Mouse (Mus musculus): Measurements from ENCODE around the gene Fam71e1. TPM values are rescaled to one million over a fixed set of nuclear protein-coding genes. Genes with fewer than 3 reads are reported as not detected.

Fam71e1 gene
- polyA plus RNA-seq, 1 experiment from 2014 or later: 11.4 TPM

DNA sequence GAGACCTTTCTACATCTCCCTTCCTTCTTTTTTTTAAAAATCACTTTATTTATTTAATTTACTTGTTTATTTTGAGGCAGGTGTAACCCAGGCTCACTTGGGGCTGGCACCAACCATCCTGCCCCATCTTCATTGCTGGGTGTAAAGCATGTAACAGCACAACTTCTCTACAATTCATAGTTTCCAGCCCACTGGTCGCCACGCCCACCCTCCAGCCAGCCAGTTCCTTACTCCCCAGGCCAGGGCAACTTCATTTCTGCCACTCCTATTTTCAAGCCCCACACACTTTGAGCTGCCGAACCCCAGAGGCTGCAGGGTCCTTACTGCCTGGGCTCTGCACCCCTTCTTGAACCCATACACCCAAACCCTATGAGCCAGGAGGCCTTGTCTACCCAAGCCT, 24.6 kb downstream of the Fam71e1 start:
- Histone ChIP-seq H3K4me2 (replicated peaks; ENCODE audit: low read depth, low read length) (no peak overlapping the region), H3K36me3 (ENCODE audit: insufficient read depth, low read length) (no peaks in the 10 kb centered on the region), H3K27me3 (replicated peaks; ENCODE audit: insufficient read depth, low read length) (0 out of 2 replicates have a peak, but pooled peaks cover 12% of the 10 kb centered on the region), H3K4me3 (ENCODE audit: low read depth, low read length) (no peak overlapping the region), H3K27ac (ENCODE audit: low read length) (no peak overlapping the region), H3K9me3 (ENCODE audit: low read length) (no peaks in the 10 kb centered on the region), H3K4me1 (ENCODE audit: insufficient read depth, low read depth, low read length) (0 out of 2 replicates have a peak, but pooled peaks cover 3% of the 10 kb centered on the region), H3K9ac (replicated peaks; ENCODE audit: low read depth) (no peak overlapping the region)
- no peak for DNase-seq (ENCODE audit: low spot score)
- 66% methylated on average over 3 of the region's 3 CpGs for WGBS
- no peak for TF ChIP-seq CTCF (IDR thresholded peaks at IDR 0.05)
- no peak for TF ChIP-seq EP300 (IDR thresholded peaks at IDR 0.05)
- no peak for ATAC-seq

DNA sequence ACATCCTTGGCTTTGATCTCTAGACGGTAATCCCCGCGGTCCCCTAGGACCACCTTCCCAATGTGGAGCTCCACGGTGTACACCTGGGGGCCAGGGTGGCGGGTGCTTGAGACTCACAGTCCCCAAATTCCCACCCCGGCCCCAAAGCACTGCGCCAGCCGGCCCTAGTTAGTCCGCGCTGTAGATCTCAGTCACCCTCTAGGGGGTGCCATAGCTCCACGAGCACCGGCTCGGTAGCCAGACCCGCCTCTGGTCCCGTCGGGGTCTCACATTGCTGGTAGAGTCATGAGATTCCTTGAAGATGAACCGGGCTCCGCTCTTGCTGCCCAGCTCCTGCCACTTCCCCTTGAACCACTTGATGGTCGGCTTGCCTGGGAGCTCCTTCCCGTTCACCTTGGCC, 25.3 kb downstream of the Fam71e1 start:
- DNase-seq (ENCODE audit: low spot score) (peak; percentile 72), ATAC-seq (peak; percentile 54)
- 4% methylated on average over 20 of the region's 20 CpGs for WGBS
- H3K27me3 ChIP-seq (replicated peaks; ENCODE audit: insufficient read depth, low read length): 0 out of 2 replicates have a peak, but pooled peaks cover 12% of the 10 kb centered on the region
- H3K4me2 ChIP-seq (replicated peaks; ENCODE audit: low read depth, low read length): peak overlapping the region; percentile 32; the same call in 1 of the 2 replicates
- H3K9me3 ChIP-seq (ENCODE audit: low read length): no peaks in the 10 kb centered on the region
- H3K27ac ChIP-seq (ENCODE audit: low read length): no peak overlapping the region
- H3K9ac ChIP-seq (replicated peaks; ENCODE audit: low read depth): no peak overlapping the region
- H3K4me3 ChIP-seq (ENCODE audit: low read depth, low read length): peak overlapping the region; percentile 3; the same call in 1 of the 2 replicates
- H3K4me1 ChIP-seq (ENCODE audit: insufficient read depth, low read depth, low read length): 0 out of 2 replicates have a peak, but pooled peaks cover 3% of the 10 kb centered on the region
- TF ChIP-seq EP300 (IDR thresholded peaks at IDR 0.05) (no peak), CTCF (IDR thresholded peaks at IDR 0.05) (peak; percentile 84)
- no peaks in the 10 kb centered on the region for H3K36me3 ChIP-seq (ENCODE audit: insufficient read depth, low read length)

DNA sequence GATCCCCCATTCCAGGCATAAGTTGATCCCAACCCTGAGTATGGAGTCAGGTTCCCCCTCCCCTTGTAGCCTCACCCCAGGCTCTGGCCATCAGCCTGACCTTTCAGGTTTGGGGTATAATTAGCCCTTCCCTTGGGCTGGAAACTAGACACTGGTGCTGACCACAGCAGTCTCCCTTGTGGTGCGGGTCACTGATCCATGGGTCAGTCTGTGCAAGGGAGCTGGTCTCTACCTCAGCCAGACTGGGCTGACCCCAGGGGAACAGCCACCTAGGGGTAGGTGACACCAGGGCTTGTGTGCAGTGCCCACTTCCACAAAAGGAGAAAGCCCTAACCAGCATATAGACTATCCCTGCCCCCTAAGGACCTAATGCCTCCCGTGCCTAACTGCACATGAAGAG, 26.7 kb downstream of the Fam71e1 start:
- 68% methylated on average over 2 of the region's 2 CpGs for WGBS
- TF ChIP-seq CTCF (IDR thresholded peaks at IDR 0.05): no peak
- TF ChIP-seq EP300 (IDR thresholded peaks at IDR 0.05): no peak
- no peak overlapping the region for H3K4me2 ChIP-seq (replicated peaks; ENCODE audit: low read depth, low read length)
- H3K27me3 ChIP-seq (replicated peaks; ENCODE audit: insufficient read depth, low read length): 0 out of 2 replicates have a peak, but pooled peaks cover 12% of the 10 kb centered on the region
- no peaks in the 10 kb centered on the region for H3K9me3 ChIP-seq (ENCODE audit: low read length)
- no peaks in the 10 kb centered on the region for H3K36me3 ChIP-seq (ENCODE audit: insufficient read depth, low read length)
- no peak overlapping the region for H3K27ac ChIP-seq (ENCODE audit: low read length)
- no peak for ATAC-seq
- H3K4me1 ChIP-seq (ENCODE audit: insufficient read depth, low read depth, low read length): 0 out of 2 replicates have a peak, but pooled peaks cover 3% of the 10 kb centered on the region
- H3K4me3 ChIP-seq (ENCODE audit: low read depth, low read length): no peak overlapping the region
- DNase-seq (ENCODE audit: low spot score): no peak
- no peak overlapping the region for H3K9ac ChIP-seq (replicated peaks; ENCODE audit: low read depth)

DNA sequence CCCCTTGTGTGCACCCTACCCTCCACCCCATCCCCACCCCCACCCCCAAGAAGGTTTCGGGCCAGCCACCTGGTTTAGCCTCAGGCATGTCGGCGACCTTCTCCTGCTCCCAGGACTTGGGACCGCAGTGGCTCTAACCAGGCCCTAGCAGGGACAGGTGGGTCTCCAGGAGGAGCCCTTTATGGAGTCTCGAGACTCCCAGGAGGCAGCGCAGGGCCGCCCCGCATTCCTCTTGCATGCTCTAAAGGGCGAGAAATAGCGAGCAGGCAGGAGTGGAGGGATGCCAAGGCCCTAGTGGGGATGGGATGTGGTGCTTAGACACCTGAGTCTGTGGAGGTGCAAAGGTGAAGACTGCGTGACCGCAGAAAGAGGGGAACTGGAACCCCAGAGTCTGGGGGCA, 28.1 kb downstream of the Fam71e1 start, which contains the start of gene Mybpc2:
TSS of gene Mybpc2 (minus strand) at position 155 of the 400 bp plus-strand sequence.
- 0 out of 2 replicates have a peak, but pooled peaks cover 3% of the 10 kb centered on the region for H3K4me1 ChIP-seq (ENCODE audit: insufficient read depth, low read depth, low read length)
- peak within 1 kb of the TSS; percentile 16 for H3K4me3 ChIP-seq (ENCODE audit: low read depth, low read length)
- H3K27me3 ChIP-seq (replicated peaks; ENCODE audit: insufficient read depth, low read length): 0 out of 2 replicates have a peak, but pooled peaks cover 12% of the 10 kb centered on the region
- peak within 1 kb of the TSS; percentile 34; the same call in 1 of the 2 replicates for H3K9ac ChIP-seq (replicated peaks; ENCODE audit: low read depth)
- TF ChIP-seq CTCF (IDR thresholded peaks at IDR 0.05) (no peak), EP300 (IDR thresholded peaks at IDR 0.05) (no peak)
- peak within 1 kb of the TSS; percentile 77 for H3K27ac ChIP-seq (ENCODE audit: low read length)
- 29% methylated on average over 12 of the region's 12 CpGs for whole genome bisulfite sequencing
- peak within 1 kb of the TSS; percentile 51 for H3K4me2 ChIP-seq (replicated peaks; ENCODE audit: low read depth, low read length)
- DNase-seq (ENCODE audit: low spot score): peak; percentile 56
- no peaks in the 10 kb centered on the region for H3K36me3 ChIP-seq (ENCODE audit: insufficient read depth, low read length)
- H3K9me3 ChIP-seq (ENCODE audit: low read length): no peaks in the 10 kb centered on the region
- ATAC-seq: no peak

DNA sequence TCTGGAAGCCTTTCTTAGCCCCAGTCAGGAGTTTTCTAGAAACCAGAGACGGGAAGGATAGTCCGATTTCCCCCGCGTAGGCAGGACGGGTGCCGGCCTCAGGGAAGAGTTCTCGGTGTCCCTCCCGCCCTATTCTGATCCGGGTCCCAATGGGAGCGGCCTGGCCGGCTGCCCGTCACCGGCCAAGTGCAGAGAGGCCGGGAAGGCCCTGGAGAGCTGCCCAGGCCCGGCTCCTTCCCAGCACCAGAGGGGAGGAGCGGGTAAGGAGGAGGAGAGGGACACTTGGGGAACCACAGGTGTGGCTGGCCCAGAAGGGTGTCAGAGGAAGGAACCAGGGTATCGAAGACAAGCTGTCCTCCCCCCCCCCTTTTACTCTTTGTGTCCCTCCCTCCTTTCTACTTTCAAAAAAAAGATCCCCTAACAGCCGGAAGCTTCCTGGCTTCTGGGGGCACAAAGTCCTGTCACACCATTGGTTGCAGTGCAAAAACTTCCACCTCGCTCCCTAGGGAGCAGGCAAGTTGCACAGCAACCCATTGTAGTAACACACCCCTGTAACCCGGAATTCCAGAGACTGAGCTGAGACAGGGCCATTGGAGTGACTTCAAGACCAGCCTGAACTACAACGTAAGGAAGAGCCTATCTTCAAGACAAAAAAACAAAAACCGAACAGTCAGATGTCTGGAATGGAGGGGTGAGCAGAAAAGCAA, 28.9 kb downstream of the Fam71e1 start:
- DNase-seq (ENCODE audit: low spot score) (peak; percentile 93), ATAC-seq (peak; percentile 79)
- Histone ChIP-seq H3K27me3 (replicated peaks; ENCODE audit: insufficient read depth, low read length) (0 out of 2 replicates have a peak, but pooled peaks cover 12% of the 10 kb centered on the region), H3K4me2 (replicated peaks; ENCODE audit: low read depth, low read length) (peak overlapping the region; percentile 51), H3K36me3 (ENCODE audit: insufficient read depth, low read length) (no peaks in the 10 kb centered on the region), H3K27ac (ENCODE audit: low read length) (peak overlapping the region; percentile 77), H3K9me3 (ENCODE audit: low read length) (no peaks in the 10 kb centered on the region), H3K4me3 (ENCODE audit: low read depth, low read length) (peak overlapping the region; percentile 16), H3K4me1 (ENCODE audit: insufficient read depth, low read depth, low read length) (0 out of 2 replicates have a peak, but pooled peaks cover 3% of the 10 kb centered on the region), H3K9ac (replicated peaks; ENCODE audit: low read depth) (peak overlapping the region; percentile 34; the same call in 1 of the 2 replicates)
- TF ChIP-seq CTCF (IDR thresholded peaks at IDR 0.05) (no peak), EP300 (IDR thresholded peaks at IDR 0.05) (no peak)
- WGBS: 7% methylated on average over 19 of the region's 22 CpGs

DNA sequence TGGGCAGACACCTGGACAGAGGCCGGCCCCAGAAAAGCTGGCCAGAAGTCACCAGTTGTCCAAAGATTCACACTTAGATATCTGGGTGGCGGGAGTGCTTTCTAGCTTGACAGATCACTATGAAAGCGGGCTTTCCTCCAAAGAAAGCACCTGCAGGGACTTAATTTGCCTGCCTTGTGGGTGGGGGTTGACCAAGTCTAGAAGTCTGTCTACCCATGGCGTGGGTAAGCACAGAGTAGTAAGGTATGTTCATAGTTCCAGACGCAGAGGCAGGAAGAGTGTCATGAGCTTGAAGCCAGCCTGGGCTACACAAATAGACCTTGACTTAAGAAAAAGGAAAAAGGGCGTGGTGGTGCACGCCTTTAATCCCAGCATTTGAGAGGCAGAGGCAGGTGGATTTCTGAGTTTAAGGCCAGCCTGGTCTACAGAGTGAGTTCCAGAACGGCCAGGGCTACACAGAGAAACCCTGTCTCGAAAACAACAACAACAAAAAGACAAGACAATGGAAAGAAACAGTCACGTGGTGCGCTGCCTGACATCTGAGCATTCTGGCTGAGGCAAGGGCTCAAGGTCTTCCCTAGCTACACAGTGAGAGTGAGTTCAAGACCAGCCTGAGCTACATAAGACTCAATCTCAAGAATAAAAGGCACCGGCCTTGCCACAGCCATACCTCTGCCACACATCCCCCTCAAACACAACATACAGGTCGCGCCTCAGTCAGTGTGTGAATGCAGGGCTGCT, 30.2 kb downstream of the Fam71e1 start:
- WGBS: 78% methylated on average over 14 of the region's 14 CpGs
- Histone ChIP-seq H3K4me2 (replicated peaks; ENCODE audit: low read depth, low read length) (no peak overlapping the region), H3K9me3 (ENCODE audit: low read length) (no peaks in the 10 kb centered on the region), H3K4me1 (ENCODE audit: insufficient read depth, low read depth, low read length) (0 out of 2 replicates have a peak, but pooled peaks cover under 1% of the 10 kb centered on the region), H3K36me3 (ENCODE audit: insufficient read depth, low read length) (no peaks in the 10 kb centered on the region), H3K27me3 (replicated peaks; ENCODE audit: insufficient read depth, low read length) (0 out of 2 replicates have a peak, but pooled peaks cover 10% of the 10 kb centered on the region), H3K27ac (ENCODE audit: low read length) (no peak overlapping the region), H3K4me3 (ENCODE audit: low read depth, low read length) (no peak overlapping the region), H3K9ac (replicated peaks; ENCODE audit: low read depth) (no peak overlapping the region)
- TF ChIP-seq EP300 (IDR thresholded peaks at IDR 0.05) (no peak), CTCF (IDR thresholded peaks at IDR 0.05) (no peak)
- DNase-seq (ENCODE audit: low spot score) (no peak), ATAC-seq (no peak)

Data from lung, postnatal 0 days (tissue).